Mouse (Mus musculus): ENCODE measurements at regions not wholly inside any gene's neighbourhood (a gene's known extent, or its start where the extent isn't known, plus 50 kb on each side); places are given as distances from the start of the nearest gene placed in this dataset.
A peak's percentile ranks its signal among the peaks of the same experiment; 100 is the strongest.

DNA sequence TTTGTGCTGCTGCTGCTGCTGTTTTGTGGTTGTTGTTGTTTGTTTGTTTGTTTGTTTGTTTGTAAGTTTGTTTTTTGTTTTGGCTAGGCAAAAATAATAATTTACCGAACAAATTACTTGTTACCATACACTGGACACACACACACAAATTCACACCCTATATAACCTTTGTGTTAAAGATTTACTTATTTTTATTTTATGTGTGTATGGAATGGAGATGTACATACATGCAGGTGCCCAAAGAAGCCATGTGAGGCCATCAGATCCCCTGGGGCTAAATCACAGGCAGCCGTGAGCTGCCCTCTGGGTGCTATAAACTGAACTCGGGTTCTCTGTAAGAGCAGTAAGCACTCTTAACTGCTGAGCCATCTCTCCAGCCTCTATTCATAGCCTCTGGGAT is 56.0 kb downstream of the Pttg1 start:
- no peak for DNase-seq (ENCODE audit: low read depth)

DNA sequence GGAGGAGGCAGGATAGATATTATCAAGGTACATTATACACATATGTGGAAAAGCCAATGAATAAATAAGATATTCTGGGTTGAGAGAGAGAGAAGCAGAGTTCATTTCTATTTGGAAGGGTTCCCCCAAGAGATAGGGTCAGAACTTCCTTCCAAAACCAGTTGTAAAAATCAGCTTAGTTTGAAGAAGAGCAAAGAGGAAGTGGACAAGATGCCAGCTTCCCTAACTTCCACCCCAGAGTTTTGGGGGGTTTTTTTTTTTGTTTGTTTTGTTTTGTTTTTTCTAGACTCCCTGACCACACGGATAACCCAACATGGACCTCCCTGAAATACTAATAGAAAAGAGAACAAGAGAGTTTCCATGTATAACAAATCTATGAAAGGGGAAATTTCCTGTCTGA is 57.7 kb downstream of the Pttg1 start:
- DNase-seq (ENCODE audit: low read depth), result no peak

DNA sequence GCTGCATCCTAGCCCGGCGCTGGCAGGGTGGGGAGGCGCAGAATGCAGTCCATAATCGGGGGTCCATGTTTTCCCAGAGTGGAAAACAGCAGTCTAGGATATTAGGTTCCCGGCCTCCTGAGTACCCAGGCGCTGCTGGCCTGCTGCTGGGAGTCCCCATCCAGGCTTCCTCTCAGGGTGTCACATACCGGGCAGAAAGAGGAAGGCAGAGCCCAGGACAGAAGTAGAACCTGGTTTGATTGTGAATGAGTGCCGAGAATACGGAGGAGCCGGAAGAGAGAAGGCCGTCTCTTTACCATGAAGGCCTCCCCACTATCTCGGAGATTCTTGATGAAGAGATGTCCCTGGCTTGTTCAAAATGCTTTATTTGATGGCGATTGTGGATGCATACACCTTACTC is 64.2 kb downstream of the Pttg1 start:
- no peak for DNase-seq (ENCODE audit: low read depth)

DNA sequence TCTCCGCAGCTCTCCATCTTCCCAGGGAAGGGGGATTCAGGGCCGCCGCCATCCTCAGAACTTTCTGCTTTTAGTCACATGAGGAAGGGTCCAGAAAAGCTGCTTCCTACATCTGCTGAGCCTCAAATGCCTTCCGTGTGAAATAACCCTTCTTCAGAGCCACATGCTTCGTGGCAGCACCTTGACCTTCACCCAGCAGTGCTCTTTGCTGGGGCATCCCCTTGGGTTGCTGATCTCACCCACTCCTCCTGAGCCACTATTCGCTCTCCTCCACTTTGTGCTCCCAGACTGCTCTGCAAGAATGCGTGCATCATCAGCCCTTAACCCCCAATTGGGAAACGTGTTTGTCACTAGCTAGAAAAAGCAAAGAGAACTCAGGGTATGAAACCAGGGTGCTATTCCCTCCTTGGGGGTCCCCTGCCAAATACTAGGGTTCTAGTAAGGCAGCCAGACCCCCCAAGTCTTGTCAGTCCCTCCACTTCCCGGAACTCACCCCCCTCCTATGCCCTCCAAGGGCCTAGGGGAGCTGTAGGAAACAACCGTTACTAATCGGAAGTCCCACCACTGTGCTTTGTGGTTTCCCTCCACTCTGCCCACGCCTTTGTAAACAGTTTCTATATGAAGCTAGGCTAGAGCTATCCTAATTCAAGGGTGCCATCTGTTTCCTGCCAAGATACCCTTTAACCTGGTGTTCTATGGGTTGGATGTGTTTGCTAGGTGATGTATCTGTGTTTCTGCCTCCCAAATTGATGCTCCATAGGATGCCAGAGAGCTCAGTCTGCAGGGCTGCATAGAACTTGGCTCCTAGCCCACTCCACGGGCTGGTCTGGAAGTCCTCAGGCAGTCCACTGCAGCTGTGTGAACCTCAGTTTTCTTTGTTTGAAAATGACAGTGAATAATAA is 67.4 kb downstream of the Pttg1 start:
- peak; percentile 82 for DNase-seq (ENCODE audit: low read depth)

DNA sequence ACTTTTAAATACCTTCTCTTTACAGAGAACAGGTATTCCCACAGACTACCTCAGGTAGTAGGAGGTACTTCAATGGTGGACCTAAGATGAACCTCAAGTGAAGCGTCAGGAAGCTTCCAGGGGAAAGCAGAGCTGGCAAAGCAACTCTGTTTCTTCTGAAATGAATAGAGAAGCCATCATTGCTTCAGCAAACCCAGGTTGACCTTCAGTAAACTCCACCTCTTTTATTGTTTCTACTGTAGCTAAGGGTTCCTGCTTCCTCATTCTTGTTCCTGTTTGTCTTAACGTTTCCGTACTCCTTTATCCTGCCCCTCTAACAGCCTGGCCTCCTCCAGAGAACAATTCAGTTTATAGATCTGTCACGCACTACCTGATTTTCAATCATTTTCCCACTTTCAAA is 72.4 kb downstream of the Pttg1 start:
- no peak for DNase-seq (ENCODE audit: low read depth)

DNA sequence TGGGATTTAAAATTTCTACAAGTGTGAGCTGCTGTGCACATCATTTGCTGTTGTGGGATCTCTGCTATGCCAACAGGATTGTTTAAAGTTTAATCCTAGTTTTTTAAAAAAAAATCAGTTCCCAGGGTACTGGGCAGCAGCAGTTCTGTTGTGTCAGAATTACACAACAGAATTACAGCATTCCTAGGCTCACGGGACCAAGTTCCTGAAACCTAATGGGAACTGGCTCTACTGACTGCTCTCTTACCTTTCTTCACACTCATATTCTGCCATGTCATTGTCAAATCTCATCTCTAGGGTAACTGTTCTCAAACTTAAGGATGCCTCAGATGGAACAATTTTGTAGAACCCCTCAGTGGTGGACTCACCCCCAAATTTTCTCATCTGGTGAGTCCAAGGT is 73.0 kb downstream of the Pttg1 start:
- no peak for DNase-seq (ENCODE audit: low read depth)

DNA sequence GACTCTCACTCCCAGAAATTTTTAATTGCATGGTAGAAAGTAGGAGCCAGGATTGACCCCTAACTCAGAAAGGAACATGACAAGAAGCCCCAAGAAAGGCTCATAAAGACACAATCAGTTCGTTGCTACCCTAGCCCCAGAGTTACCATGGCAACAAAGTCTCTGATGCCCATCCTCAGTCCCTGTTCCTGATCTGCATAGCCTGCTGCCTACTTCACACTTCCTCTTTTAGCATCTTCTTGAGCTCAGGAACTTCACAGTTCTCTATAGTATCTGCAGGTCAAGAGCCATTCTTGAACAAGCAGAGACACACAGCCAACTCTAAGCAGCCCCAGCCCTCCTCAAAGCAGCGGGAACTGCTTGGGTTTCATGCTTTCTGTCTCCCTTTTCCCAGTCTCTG is 74.2 kb downstream of the Pttg1 start:
- DNase-seq (ENCODE audit: low read depth), result no peak

DNA sequence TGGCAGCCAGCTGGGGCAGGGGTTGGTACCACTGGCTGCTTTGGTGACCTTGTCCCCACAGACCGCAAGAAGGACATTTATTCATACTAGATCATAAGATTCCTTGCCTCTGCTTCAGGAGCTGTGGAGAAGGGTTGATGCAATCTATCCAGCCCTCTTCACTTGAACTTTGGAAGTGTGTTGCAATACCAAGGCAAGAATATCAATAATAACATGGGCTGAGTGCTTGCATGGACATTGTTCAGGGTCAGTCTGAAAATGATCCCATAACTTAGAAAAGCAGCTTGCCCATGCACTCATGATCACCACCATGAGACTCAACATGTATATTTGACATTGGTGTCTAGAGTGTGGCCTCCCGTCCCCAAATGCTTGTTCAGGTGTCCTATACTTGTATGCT is 74.7 kb downstream of the Pttg1 start:
- DNase-seq (ENCODE audit: low read depth), result no peak

DNA sequence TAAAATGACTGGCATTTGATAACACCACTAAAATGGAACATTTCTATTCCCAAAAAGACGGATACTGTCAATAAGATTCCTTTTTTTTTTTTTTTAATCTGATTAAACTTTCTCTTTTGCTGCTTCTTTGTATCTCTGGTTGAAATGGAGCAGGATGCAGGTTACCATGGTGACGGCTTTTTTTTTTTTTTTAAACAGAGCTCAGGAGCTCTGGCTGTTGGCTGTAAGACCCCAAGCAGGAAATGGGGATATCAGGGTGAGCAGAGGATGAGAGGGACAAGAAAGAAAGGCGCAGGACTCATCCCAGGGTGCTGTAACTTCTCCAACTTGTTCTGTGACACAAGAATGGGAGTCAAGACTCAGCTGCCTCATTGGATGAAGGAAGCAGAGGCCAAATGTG is 75.8 kb downstream of the Pttg1 start:
- DNase-seq (ENCODE audit: low read depth), result no peak

DNA sequence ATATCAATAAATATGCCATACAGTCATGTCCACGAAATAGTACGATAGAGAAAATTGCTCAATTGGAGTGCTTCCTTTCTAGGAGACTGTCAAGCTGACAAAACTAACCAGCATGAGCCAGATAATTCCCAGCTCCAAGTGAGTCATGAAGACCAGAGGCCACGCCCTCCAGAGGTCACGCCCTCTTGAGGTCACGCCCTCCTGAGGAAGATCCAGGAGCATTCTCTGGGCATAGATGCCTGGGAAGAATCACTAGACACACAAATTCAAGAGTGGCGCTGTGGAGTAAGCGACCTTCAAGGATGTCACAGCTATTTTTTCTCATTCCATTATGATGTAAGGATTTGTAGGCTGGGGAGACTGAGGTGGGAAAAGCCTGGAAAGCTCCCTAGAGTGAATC is 76.5 kb downstream of the Pttg1 start:
- DNase-seq (ENCODE audit: low read depth), result peak; percentile 59

DNA sequence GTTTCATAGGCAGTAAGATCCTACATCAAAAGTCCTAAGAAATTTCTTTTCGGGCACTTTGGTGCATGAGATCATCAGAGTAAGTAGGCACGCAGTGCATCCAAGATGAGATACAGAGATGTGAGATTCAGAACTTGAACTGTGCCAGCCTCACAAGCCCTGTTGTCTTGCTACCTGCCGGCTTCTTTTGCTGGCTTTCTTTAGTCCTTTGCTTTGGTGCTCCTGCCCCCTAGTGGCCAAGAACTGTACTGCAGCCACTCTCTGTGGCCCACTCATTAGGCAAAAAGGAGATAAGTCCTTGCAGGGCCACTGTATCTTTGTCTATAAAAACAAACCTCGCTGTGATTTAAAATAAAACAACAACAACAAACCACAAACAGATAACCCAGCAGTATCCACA is 77.5 kb downstream of the Pttg1 start:
- peak; percentile 73 for DNase-seq (ENCODE audit: low read depth)

DNA sequence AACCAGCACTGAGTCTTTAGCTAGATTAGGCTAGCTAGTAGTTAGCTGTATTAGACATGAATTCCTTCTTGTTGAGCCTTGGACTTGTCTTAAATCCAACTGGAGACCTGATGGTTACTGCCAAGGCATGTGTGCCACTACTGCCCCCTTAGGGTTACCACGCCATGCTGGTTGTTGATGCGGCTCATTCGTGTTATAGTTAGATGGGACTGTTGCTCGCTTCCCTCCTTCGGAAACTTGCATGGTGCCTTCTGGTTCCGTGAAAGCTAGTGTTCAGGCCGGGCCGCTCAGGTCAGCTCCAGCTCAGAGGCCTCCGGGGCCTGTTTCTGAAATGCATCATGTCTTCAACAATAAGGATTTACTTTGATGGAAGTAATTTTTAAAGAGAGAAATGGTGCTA is 79.6 kb downstream of the Pttg1 start:
- no peak for DNase-seq (ENCODE audit: low read depth)

DNA sequence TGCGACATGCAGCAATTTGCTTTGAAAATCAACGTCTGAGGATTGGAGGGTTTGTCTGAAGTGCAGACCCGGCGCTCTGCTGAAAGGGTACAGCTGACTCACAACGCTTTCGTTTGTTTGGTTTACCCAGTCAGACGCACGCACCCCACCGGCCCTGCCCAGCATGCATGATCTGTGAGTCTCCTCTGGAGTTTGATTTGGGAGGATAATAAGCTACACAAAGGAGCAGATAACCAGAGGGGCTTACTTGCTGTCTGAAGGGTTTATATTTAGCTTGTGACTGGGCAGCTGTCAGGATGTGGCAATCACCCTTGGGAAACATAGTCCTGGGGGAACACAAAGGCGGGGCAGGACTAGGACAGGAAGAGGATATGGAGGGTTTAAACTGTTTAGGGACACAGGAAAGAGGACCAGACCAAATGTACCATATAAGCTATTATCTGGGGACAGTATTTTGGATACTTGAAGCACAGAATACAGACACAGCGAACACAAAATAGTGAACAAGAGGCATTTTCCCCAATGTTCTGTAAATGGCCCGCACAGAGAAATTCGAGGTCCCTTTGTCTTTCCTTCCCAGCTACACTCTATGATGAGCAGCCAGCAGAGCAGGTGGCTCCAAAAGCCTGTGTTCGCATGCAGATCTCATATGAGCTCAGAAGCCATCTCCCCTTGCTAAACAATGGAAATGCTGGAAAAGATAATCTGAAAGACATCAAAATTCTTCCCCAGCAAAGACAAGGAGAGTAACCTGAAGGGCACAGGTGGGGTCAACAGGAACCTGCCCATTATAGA is 81.1 kb downstream of the Pttg1 start:
- DNase-seq (ENCODE audit: low read depth), result no peak

DNA sequence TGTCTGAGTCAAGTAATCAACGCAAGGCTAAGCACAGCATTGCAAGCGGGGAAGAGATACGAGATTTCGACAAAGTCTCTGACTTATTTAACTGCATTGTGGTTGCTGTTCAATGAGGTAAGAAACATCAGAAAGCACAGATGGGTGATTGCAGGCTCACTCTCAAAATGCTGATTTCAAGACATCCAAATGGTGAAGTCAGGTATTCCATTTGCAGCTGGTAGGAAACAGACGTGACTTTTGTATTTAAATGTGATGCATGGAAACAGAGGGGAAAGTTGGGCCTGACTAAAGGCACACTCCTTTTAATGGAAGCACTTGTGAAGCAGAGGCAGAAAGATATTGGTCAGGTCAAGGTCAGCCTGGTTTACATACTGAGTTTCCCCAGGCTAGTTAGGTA is 82.5 kb downstream of the Pttg1 start:
- DNase-seq (ENCODE audit: low read depth), result no peak

DNA sequence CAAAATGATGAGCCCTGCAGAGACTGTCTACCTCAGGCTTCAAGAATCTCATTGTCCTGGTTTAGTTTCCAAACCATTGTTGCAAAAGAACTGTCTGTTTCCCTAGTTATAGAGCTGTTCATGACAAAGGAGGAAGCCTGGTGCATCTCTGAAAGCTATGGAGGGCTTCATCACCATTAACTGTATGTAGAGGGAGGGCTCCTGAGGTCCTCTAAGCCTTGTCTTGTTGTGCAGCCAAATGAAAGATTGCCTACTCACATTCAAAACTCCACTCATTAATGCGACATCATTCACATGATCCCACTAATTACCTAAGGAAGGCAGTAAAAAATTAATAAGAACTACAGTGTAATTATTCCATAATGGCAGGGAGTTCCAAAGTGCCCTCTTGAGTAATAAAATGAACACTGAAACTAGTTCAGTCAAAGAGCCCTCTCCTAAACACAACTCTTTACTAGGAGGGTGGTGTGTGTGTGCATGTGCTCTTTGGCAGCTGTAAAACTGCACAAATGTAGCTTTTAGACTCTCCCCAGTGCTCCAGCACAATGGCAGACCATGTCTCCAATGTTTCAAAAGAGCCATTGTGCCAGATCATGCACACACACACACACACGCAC is 87.6 kb downstream of the Pttg1 start:
- DNase-seq (ENCODE audit: low read depth), result no peak

DNA sequence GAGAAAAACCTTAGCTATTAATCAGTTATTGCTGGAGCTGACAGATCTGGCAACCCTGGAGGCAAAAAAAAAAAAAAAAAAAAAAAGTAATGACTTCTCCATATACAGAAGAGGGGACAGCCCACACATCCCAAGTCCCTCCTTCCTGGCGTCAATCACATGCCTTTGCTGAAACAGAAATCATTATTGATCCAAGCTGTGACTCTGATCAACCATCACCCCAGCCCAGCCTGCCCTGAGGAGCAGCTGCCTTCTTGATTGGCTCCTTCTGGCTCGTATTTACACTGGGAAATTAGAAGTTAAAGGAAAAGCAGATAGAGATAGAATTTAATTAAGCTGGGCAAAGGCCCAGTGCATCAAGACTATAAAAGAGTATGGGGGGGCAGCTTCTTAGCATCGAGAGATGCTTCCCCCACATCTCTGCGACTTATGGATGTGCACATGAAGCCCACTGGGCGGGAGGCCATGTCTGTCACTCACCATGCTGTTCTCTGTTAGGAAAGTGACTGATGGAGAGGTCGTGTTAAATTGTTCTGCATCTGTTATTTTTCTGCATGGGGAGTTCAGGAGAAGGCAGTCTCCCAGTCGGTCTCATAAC is 90.3 kb downstream of the Pttg1 start:
- DNase-seq (ENCODE audit: low read depth), result no peak

DNA sequence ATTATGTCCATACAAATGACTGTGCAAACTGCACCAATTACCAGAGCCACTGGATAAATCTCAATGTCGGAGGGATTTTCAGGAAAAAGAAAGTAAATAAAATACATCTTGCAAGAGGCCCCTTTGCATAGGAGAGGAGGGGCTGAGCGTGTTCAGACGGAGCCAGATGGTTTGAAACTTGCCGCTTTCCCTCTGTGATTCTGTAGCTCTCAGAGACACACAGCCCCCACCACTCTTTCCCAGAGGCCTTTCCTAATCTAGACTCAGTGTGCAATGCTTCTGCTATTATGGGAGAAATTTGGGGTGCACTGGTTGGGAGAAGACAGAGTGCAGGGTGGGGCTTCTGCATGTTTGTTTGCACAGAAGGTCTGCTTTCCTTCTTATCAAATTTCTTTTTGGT is 92.5 kb downstream of the Pttg1 start:
- DNase-seq (ENCODE audit: low read depth), result no peak

DNA sequence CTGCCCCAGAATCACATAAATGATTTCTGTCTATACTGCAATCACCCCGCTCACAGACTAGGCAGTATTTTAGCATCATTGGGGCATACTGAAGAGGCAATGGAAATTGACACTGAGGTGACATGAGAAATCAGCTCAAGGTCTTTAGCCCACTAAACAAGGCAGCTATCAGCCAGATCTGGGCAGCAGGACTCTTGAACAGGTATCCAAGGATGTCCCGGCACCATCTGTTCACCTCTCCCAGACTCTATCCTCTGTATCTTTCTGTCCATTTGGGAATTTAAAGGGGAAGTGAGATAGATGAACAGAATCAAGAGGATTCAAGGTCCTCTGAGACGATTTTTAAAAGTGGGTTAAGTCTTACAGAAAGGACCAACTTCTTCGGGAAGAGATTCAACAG is 112.1 kb downstream of the Pttg1 start:
- no peak for DNase-seq (ENCODE audit: low read depth)

All from 416B (cell line).